Mouse (Mus musculus): Measurements from ENCODE around the gene Satb1.

DNA sequence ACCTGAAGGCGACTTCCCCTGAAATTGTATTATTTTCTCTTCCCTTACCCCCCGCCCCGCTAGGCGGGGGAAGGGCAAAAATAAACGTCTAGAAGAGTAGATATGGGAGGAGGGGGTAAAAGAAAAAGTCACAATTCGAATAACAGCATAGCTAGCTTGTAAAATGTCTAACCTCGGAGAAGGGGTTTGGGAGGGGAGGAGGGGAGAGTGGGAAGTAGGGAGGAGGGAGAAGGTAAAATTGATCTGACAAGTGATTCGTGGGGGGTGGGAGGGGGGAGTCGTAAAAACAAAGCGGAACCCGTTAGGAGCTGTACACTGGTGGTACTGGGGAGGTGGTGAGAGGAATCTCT lies 21.2 kb downstream of the Satb1 start:
- TF ChIP-seq CTCF (IDR thresholded peaks at IDR 0.05; ENCODE audit: borderline replicate concordance, control insufficient read depth, extremely low read depth, insufficient read depth, low read length, poor library complexity) (no peak), POLR2A (IDR thresholded peaks at IDR 0.05; ENCODE audit: control insufficient read depth, extremely low read depth, insufficient read depth, low read length, poor library complexity) (no peak)
